Mouse (Mus musculus) thymus, adult 2 months (tissue): ENCODE results near the gene Cttnbp2. TPM values are rescaled to one million over a fixed set of nuclear protein-coding genes. Genes with fewer than 3 reads are reported as not detected.

Source experiments
- DNase-seq: peaks from one replicate; pipeline ENCODE4 v3.0.0; 2021
- H3K27ac ChIP-seq: fragments of 200-500 bp; 2 replicates; pipeline ENCODE4 v1.5.1; 2012; ENCODE audit warnings: low read length, control low read depth; ENCODE audit not compliant: control insufficient read depth, insufficient read depth
- H3K27me3 ChIP-seq: fragments of 200-500 bp; 2 replicates; pipeline ENCODE4 v1.6.1; 2012; ENCODE audit warnings: mild to moderate bottlenecking, low read length, moderate library complexity, mixed read lengths; ENCODE audit not compliant: control insufficient read depth, insufficient read depth
- H3K36me3 ChIP-seq: fragments of 200-500 bp; 2 replicates; pipeline ENCODE4 v1.6.1; 2012; ENCODE audit warnings: mild to moderate bottlenecking, low read length, moderate library complexity; ENCODE audit not compliant: control insufficient read depth, insufficient read depth
- H3K4me1 ChIP-seq: fragments of 200-500 bp; replicated peaks from 2 replicates; pipeline ENCODE4 v1.6.1; 2012; ENCODE audit warnings: low read length; ENCODE audit not compliant: control insufficient read depth, insufficient read depth
- H3K4me3 ChIP-seq: fragments of 200-500 bp; 2 replicates; pipeline ENCODE4 v1.5.1; 2012; ENCODE audit warnings: mild to moderate bottlenecking, low read length, control low read depth, moderate library complexity; ENCODE audit not compliant: control insufficient read depth, insufficient read depth
- CTCF ChIP-seq: fragments of 200-500 bp; IDR thresholded peaks from 2 replicates; pipeline ENCODE4 v1.5.1; 2012; ENCODE audit warnings: mild to moderate bottlenecking, control low read depth, low read length, moderate library complexity, borderline replicate concordance; ENCODE audit not compliant: control insufficient read depth, poor library complexity, insufficient read depth; ENCODE audit errors: extremely low read depth
- POLR2A ChIP-seq: fragments of 200-500 bp; IDR thresholded peaks from 2 replicates; pipeline ENCODE4 v1.6.1; 2012; ENCODE audit warnings: mild to moderate bottlenecking, low read length, control low read depth, moderate library complexity; ENCODE audit not compliant: control insufficient read depth, poor library complexity, insufficient read depth; ENCODE audit errors: extremely low read depth
- WGBS: fragments of 180-500 bp; shearing (Covaris S2); methylation state at CpG from one replicate; pipeline ENCODE4 v1.1.7; 2018; 5-methylcytosine and 5-hydroxymethylcytosine counted together
- polyA plus RNA-seq: library from polyadenylated mRNA; depleted of rRNA; stranded (reverse); fragments of >200 nt; gene quantifications from 2 replicates; pipeline ENCODE4 v1.2.3, GENCODE M21; 2012

The Cttnbp2 gene
- polyA plus RNA-seq, 1 experiment, result 0.49 TPM

- Histone ChIP-seq H3K4me3 (no peak overlapping the region), H3K36me3 (no peaks in the 10 kb centered on the region), H3K27me3 (no peaks in the 10 kb centered on the region), H3K4me1 (no peaks in the 10 kb centered on the region), H3K27ac (no peak overlapping the region)
- DNase-seq, result no peak
- TF ChIP-seq CTCF (no peak), POLR2A (no peak)
These were observed 153.7 kb downstream of the Cttnbp2 start for GRCm38 (mm10) chr6:18360955-18361354.

GRCm38 (mm10) chr6:18360154-18360553, 154.5 kb downstream of the Cttnbp2 start:
- H3K4me3 ChIP-seq, result no peak overlapping the region
- 88% methylated on average over 1 of the region's 1 CpGs for WGBS
- no peaks in the 10 kb centered on the region for H3K4me1 ChIP-seq
- DNase-seq, result no peak
- H3K27ac ChIP-seq, result no peak overlapping the region
- no peaks in the 10 kb centered on the region for H3K36me3 ChIP-seq
- no peaks in the 10 kb centered on the region for H3K27me3 ChIP-seq
- TF ChIP-seq CTCF, result no peak
- TF ChIP-seq POLR2A, result no peak

GRCm38 (mm10) chr6:18349153-18349858, 165.3 kb downstream of the Cttnbp2 start:
- WGBS, result 83% methylated on average over 3 of the region's 3 CpGs
- Histone ChIP-seq H3K27me3 (no peaks in the 10 kb centered on the region), H3K36me3 (no peaks in the 10 kb centered on the region), H3K27ac (no peak overlapping the region), H3K4me1 (no peaks in the 10 kb centered on the region), H3K4me3 (no peak overlapping the region)
- DNase-seq, result no peak
- TF ChIP-seq POLR2A (no peak), CTCF (no peak)

- 93% methylated on average over 2 of the region's 2 CpGs for WGBS
- no peaks in the 10 kb centered on the region for H3K4me1 ChIP-seq
- no peak for TF ChIP-seq POLR2A
- no peak for TF ChIP-seq CTCF
- no peaks in the 10 kb centered on the region for H3K36me3 ChIP-seq
- DNase-seq, result no peak
- no peaks in the 10 kb centered on the region for H3K27me3 ChIP-seq
- H3K27ac ChIP-seq, result no peak overlapping the region
- H3K4me3 ChIP-seq, result no peak overlapping the region
These were observed 170.4 kb downstream of the Cttnbp2 start for GRCm38 (mm10) chr6:18344272-18344671.

- Histone ChIP-seq H3K4me1 (no peaks in the 10 kb centered on the region), H3K27ac (no peak overlapping the region), H3K4me3 (no peak overlapping the region), H3K27me3 (no peaks in the 10 kb centered on the region), H3K36me3 (no peaks in the 10 kb centered on the region)
- no peak for DNase-seq
- TF ChIP-seq CTCF (no peak), POLR2A (no peak)
These were observed 176.3 kb downstream of the Cttnbp2 start for GRCm38 (mm10) chr6:18338307-18338706.

- no peaks in the 10 kb centered on the region for H3K27me3 ChIP-seq
- H3K27ac ChIP-seq, result no peak overlapping the region
- TF ChIP-seq CTCF (no peak), POLR2A (no peak)
- DNase-seq, result no peak
- no peak overlapping the region for H3K4me3 ChIP-seq
- no peaks in the 10 kb centered on the region for H3K4me1 ChIP-seq
- WGBS, result 89% methylated on average over 3 of the region's 3 CpGs
- H3K36me3 ChIP-seq, result no peaks in the 10 kb centered on the region
These were observed 179.2 kb downstream of the Cttnbp2 start for GRCm38 (mm10) chr6:18335393-18335792.

GRCm38 (mm10) chr6:18322950-18323349, 191.7 kb downstream of the Cttnbp2 start:
- TF ChIP-seq POLR2A (no peak), CTCF (no peak)
- H3K27me3 ChIP-seq, result no peaks in the 10 kb centered on the region
- H3K4me3 ChIP-seq, result no peak overlapping the region
- no peaks in the 10 kb centered on the region for H3K4me1 ChIP-seq
- DNase-seq, result no peak
- H3K27ac ChIP-seq, result no peak overlapping the region
- no peaks in the 10 kb centered on the region for H3K36me3 ChIP-seq
- 92% methylated on average over 1 of the region's 1 CpGs for WGBS
